Mouse (Mus musculus) cerebellum, adult 8-10 months (tissue): Measurements from ENCODE around the gene Ankrd54.
"Not testable (repeated sequence)": the region's sequence is repeated elsewhere in the genome, so short reads cannot be mapped to it uniquely, and the experiment has no call there.

ENCODE experiments used
- DNase-seq: peaks from one replicate; pipeline ENCODE4 v3.0.0; 2022

The Ankrd54 gene

GRCm38 (mm10) chr15:79007836-79008235 is 54.9 kb downstream of the Ankrd54 start:
- DNase-seq: not testable (repeated sequence)

DNA sequence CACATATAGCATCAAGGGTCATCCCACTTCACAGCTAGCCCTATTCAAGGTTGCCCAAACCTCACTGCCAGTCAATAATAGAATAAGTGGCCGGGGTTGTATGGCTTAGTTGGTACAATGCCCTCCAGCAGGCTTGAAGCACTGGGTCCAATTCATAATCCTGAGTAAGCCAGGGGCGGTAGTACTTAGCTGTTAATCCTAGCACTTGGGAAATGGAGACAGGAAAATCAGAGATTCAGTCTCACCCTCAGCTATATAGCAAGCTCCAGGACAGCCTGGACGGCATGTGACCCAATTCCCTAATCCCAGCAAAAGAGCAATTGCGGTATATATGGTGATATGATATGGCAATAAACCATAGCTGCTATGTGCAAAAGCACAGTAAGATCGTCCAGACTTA is 55.6 kb downstream of the Ankrd54 start:
- no peak for DNase-seq

- no peak for DNase-seq
Measured at GRCm38 (mm10) chr15:79006638-79007037, 56.1 kb downstream of the Ankrd54 start.

- DNase-seq: no peak
Measured at GRCm38 (mm10) chr15:79005581-79005980, 57.1 kb downstream of the Ankrd54 start.
